Mouse (Mus musculus): Measurements from ENCODE around the gene Cfap73.
A peak's percentile ranks its signal among the peaks of the same experiment; 100 is the strongest.

The Cfap73 gene

GRCm38 (mm10) chr5:120647361-120647760 is 13.3 kb upstream of the Cfap73 start:
- no peak for DNase-seq

GRCm38 (mm10) chr5:120645851-120646250 is 11.8 kb upstream of the Cfap73 start:
- no peak for DNase-seq

- DNase-seq = no peak
Measured at GRCm38 (mm10) chr5:120644227-120644626, 10.2 kb upstream of the Cfap73 start.

- DNase-seq = peak; percentile 63
Measured at GRCm38 (mm10) chr5:120643365-120644085, 9.5 kb upstream of the Cfap73 start.

GRCm38 (mm10) chr5:120640094-120640493 is 6.1 kb upstream of the Cfap73 start:
- DNase-seq = no peak

- DNase-seq = no peak
Measured at GRCm38 (mm10) chr5:120635633-120636032, 1.6 kb upstream of the Cfap73 start.

GRCm38 (mm10) chr5:120634860-120635259 is 825 bp upstream of the Cfap73 start:
- no peak for DNase-seq

- no peak for DNase-seq
Measured at GRCm38 (mm10) chr5:120631892-120632291, 2.1 kb downstream of the Cfap73 start.

- DNase-seq = no peak
Measured at GRCm38 (mm10) chr5:120631128-120631527, 2.9 kb downstream of the Cfap73 start.

GRCm38 (mm10) chr5:120628624-120629023 is 5.4 kb downstream of the Cfap73 start:
- no peak for DNase-seq

- no peak for DNase-seq
Measured at GRCm38 (mm10) chr5:120627515-120628300, 6.3 kb downstream of the Cfap73 start.

GRCm38 (mm10) chr5:120626399-120626798 is 7.6 kb downstream of the Cfap73 start:
- DNase-seq = no peak

- no peak for DNase-seq
Measured at GRCm38 (mm10) chr5:120624427-120624826, 9.6 kb downstream of the Cfap73 start.

GRCm38 (mm10) chr5:120622198-120622851 is 11.7 kb downstream of the Cfap73 start:
- DNase-seq = peak; percentile 19

GRCm38 (mm10) chr5:120621846-120622197 is 12.2 kb downstream of the Cfap73 start:
- DNase-seq = peak; percentile 10

GRCm38 (mm10) chr5:120621078-120621765 is 12.8 kb downstream of the Cfap73 start:
- peak; percentile 10 for DNase-seq

- peak; percentile 80 for DNase-seq
Measured at GRCm38 (mm10) chr5:120620375-120621077, 13.5 kb downstream of the Cfap73 start.

GRCm38 (mm10) chr5:120619201-120619600 is 14.8 kb downstream of the Cfap73 start:
- DNase-seq = peak; percentile 69

- DNase-seq = peak; percentile 20
Measured at GRCm38 (mm10) chr5:120618778-120619177, 15.3 kb downstream of the Cfap73 start.

GRCm38 (mm10) chr5:120615903-120616302 is 18.1 kb downstream of the Cfap73 start:
- DNase-seq = peak; percentile 72

- DNase-seq = peak; percentile 95
Measured at GRCm38 (mm10) chr5:120612822-120613604, 21.0 kb downstream of the Cfap73 start.

- peak; percentile 100 for DNase-seq
Measured at GRCm38 (mm10) chr5:120612442-120612821, 21.6 kb downstream of the Cfap73 start, which contains the start of the genes Rita1 and Ddx54. TSS of gene Rita1 (minus strand) at chr5:120612589. TSS of gene Ddx54 (plus strand) at chr5:120612739.

Measured in cerebellum, adult 9-10 months (tissue).